8 mouse cellular contexts compared by ENCODE assay signal in the genomic region with DNA sequence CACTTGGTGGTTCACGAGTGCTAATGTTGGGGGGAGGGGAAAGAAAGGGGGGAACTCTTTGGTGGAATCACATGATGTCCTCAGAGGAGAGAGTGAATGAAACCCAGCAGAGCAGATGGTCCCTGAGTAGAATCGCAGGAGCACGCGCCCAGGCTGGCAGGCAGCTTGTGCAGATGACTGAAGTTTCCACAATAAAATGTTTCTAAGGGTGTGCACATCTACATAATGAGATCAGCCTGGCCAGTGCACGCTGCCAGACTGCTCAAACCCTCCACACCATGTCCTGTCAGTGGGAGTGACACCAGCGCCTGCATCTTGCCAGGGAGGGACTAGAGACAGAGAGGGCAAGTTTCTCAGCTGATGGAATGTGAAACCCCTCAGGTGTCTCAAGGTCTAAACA. TPM values are rescaled to one million over a fixed set of nuclear protein-coding genes. Genes with fewer than 3 reads are reported as not detected.
DNase-seq lines count a peak whose midpoint lies in the region.

No protein-coding gene starts in this region.

- DNase-seq in cerebellum, postnatal 10 days: peak; percentile 39 to 57
- DNase-seq in cerebellum, adult 11 months: no peak
- peak; percentile 89 for DNase-seq in MN1 (ENCODE audit: low spot score)
- peak; percentile 47 for DNase-seq in heart, adult 8-10 months (ENCODE audit: low spot score)
- peak; percentile 47 for DNase-seq in left cerebral cortex, adult 11 months (ENCODE audit: low spot score)
- DNase-seq in cerebellum, adult 9-10 months: no peak
- no peak for DNase-seq in thymus, postnatal 14 days
- DNase-seq in adrenal gland, postnatal 36 days: no peak

RNA-seq across cellular contexts. Expression of a gene that starts 10.9 kb away (rescaled TPM):
- total RNA-seq in heart, adult 8-10 months (2022): 1 to 10 TPM; 1.8 to 3.3 (median 2.8) TPM
- total RNA-seq in adrenal gland, postnatal 36 days (2021): 1 to 10 TPM; 5.6 to 6.9 TPM

RNA-seq across cellular contexts. Expression of a gene that starts 13.0 kb away (rescaled TPM):
- 10 to 100 TPM; 14.9 to 28.0 (median 19.4) TPM for total RNA-seq in heart, adult 8-10 months (2022)
- 100 to 1,000 TPM; 372 to 401 TPM for total RNA-seq in adrenal gland, postnatal 36 days (2021)

RNA-seq across cellular contexts. Expression of a gene that starts 29.4 kb away (rescaled TPM):
- 10 to 100 TPM; 33.1 to 50.4 (median 39.8) TPM for total RNA-seq in heart, adult 8-10 months (2022)
- 10 to 100 TPM; 44.3 to 50.2 TPM for total RNA-seq in adrenal gland, postnatal 36 days (2021)

RNA-seq across cellular contexts. Expression of a gene that starts 45.2 kb away (rescaled TPM):
- total RNA-seq in heart, adult 8-10 months (2022): 1,000 to 10,000 TPM in 2 of 4 experiments, 100 to 1,000 TPM in 2; 838 to 1,132 (median 977) TPM
- not detected for total RNA-seq in adrenal gland, postnatal 36 days (2021)

RNA-seq across cellular contexts. Expression of a gene that starts 49.8 kb away (rescaled TPM):
- total RNA-seq in heart, adult 8-10 months (2022): 100 to 1,000 TPM; 455 to 787 (median 725) TPM
- not detected for total RNA-seq in adrenal gland, postnatal 36 days (2021)

Comparison
In these comparisons a context has a peak if more than half of its experiments do, and no peak if none do; other contexts are left out.
1. DNase-seq: peak in cerebellum, postnatal 10 days (2 of 2), MN1 (single experiment), heart, adult 8-10 months (single experiment) and left cerebral cortex, adult 11 months (single experiment); none in cerebellum, adult 11 months (single experiment), cerebellum, adult 9-10 months (single experiment), thymus, postnatal 14 days (single experiment) and adrenal gland, postnatal 36 days (0 of 2).
2. RNA of a gene that starts 13.0 kb away (total RNA-seq): 372 to 401 TPM in adrenal gland, postnatal 36 days; 14.9 to 28.0 TPM in heart, adult 8-10 months; every median in the first group is over 10 times any median in the second.